Mouse (Mus musculus) cerebellum, adult 18-20 months (tissue): ENCODE data around the gene Vtcn1.

Source experiments
- DNase-seq, 2 experiments: peaks; one replicate each; pipeline ENCODE4 v3.0.0; 2021

The Vtcn1 gene

GRCm38 (mm10) chr3:100857139-100857538, 31.9 kb downstream of the Vtcn1 start:
- DNase-seq, result no peak

- no peak for DNase-seq
Measured at GRCm38 (mm10) chr3:100858334-100859002, 33.2 kb downstream of the Vtcn1 start.

GRCm38 (mm10) chr3:100861307-100862303, 36.3 kb downstream of the Vtcn1 start:
- no peak for DNase-seq

- no peak for DNase-seq
Measured at GRCm38 (mm10) chr3:100866946-100867345, 41.7 kb downstream of the Vtcn1 start.

- DNase-seq, result no peak
Measured at GRCm38 (mm10) chr3:100877057-100877456, 51.8 kb downstream of the Vtcn1 start.

- no peak for DNase-seq
Measured at GRCm38 (mm10) chr3:100881403-100881802, 56.1 kb downstream of the Vtcn1 start.

- no peak for DNase-seq
Measured at GRCm38 (mm10) chr3:100881843-100882634, 56.8 kb downstream of the Vtcn1 start.

- DNase-seq, result no peak
Measured at GRCm38 (mm10) chr3:100889234-100889633, 64.0 kb downstream of the Vtcn1 start.

- DNase-seq, result no peak
Measured at GRCm38 (mm10) chr3:100890406-100890805, 65.1 kb downstream of the Vtcn1 start.

GRCm38 (mm10) chr3:100892383-100893335, 67.4 kb downstream of the Vtcn1 start:
- DNase-seq, result peak; percentile 4 to 15

GRCm38 (mm10) chr3:100895500-100895899, 70.2 kb downstream of the Vtcn1 start:
- no peak for DNase-seq

- no peak for DNase-seq
Measured at GRCm38 (mm10) chr3:100906128-100906527, 80.9 kb downstream of the Vtcn1 start.

GRCm38 (mm10) chr3:100906916-100907315, 81.7 kb downstream of the Vtcn1 start:
- peak in 1 of 2 experiments; percentile 11 for DNase-seq

GRCm38 (mm10) chr3:100908594-100908993, 83.3 kb downstream of the Vtcn1 start:
- DNase-seq, result no peak

GRCm38 (mm10) chr3:100910621-100911020, 85.4 kb downstream of the Vtcn1 start:
- no peak for DNase-seq

- no peak for DNase-seq
Measured at GRCm38 (mm10) chr3:100911026-100911425, 85.8 kb downstream of the Vtcn1 start.

- DNase-seq, result no peak
Measured at GRCm38 (mm10) chr3:100911498-100912213, 86.4 kb downstream of the Vtcn1 start.

- DNase-seq, result peak; percentile 17 to 28
Measured at GRCm38 (mm10) chr3:100916844-100917243, 91.6 kb downstream of the Vtcn1 start.

GRCm38 (mm10) chr3:100920611-100921140, 95.4 kb downstream of the Vtcn1 start:
- no peak for DNase-seq

GRCm38 (mm10) chr3:100921825-100922505, 96.7 kb downstream of the Vtcn1 start, which contains the start of gene Trim45:
TSS of gene Trim45 (plus strand) at chr3:100922202.
- peak; percentile 98 to 100 for DNase-seq
